Mouse (Mus musculus): ENCODE data around the gene Ap1m1. TPM values are rescaled to one million over a fixed set of nuclear protein-coding genes. Genes with fewer than 3 reads are reported as not detected.

Ap1m1 gene
- polyA plus RNA-seq, 1 experiment from 2014 or later = 57.0 TPM

Other genes starting within 250 kb of the Ap1m1 start
- gene Cyp4f18, start 230.4 kb upstream of the Ap1m1 start, polyA plus RNA-seq (2015; fragmentation: Nextera tagmentation; extraction: Ambion mirVana) = 3.2 and 4.3 TPM in 2 replicates
- not detected in 2 replicates for gene Olfr372, start 198.8 kb upstream of the Ap1m1 start, polyA plus RNA-seq (2015; fragmentation: Nextera tagmentation; extraction: Ambion mirVana)
- gene Olfr373, start 156.8 kb upstream of the Ap1m1 start, polyA plus RNA-seq (2015; fragmentation: Nextera tagmentation; extraction: Ambion mirVana) = not detected in 2 replicates
- 0.03 and 0.05 TPM in 2 replicates for gene Olfr374, start 133.0 kb upstream of the Ap1m1 start, polyA plus RNA-seq (2015; fragmentation: Nextera tagmentation; extraction: Ambion mirVana)
- gene Tpm4, start 105.0 kb upstream of the Ap1m1 start, polyA plus RNA-seq (2015; fragmentation: Nextera tagmentation; extraction: Ambion mirVana) = 80.7 and 82.6 TPM in 2 replicates
- 66.4 and 69.7 TPM in 2 replicates for gene Rab8a, start 78.8 kb upstream of the Ap1m1 start, polyA plus RNA-seq (2015; fragmentation: Nextera tagmentation; extraction: Ambion mirVana)
- 0.26 and 0.33 TPM in 2 replicates for gene Hsh2d, start 50.4 kb upstream of the Ap1m1 start, polyA plus RNA-seq (2015; fragmentation: Nextera tagmentation; extraction: Ambion mirVana)
- not detected in 2 replicates for gene Cib3, start 27.2 kb upstream of the Ap1m1 start, polyA plus RNA-seq (2015; fragmentation: Nextera tagmentation; extraction: Ambion mirVana)
- not detected in 2 replicates for gene Gm11034, start 26.4 kb upstream of the Ap1m1 start, polyA plus RNA-seq (2015; fragmentation: Nextera tagmentation; extraction: Ambion mirVana)
- 32.2 and 33.9 TPM in 2 replicates for gene Fam32a, start 20.3 kb upstream of the Ap1m1 start, polyA plus RNA-seq (2015; fragmentation: Nextera tagmentation; extraction: Ambion mirVana)
- 4.9 and 7.2 TPM in 2 replicates for gene Gm10282, start 65.2 kb downstream of the Ap1m1 start, polyA plus RNA-seq (2015; fragmentation: Nextera tagmentation; extraction: Ambion mirVana)
- gene Klf2, start 79.0 kb downstream of the Ap1m1 start, polyA plus RNA-seq (2015; fragmentation: Nextera tagmentation; extraction: Ambion mirVana) = 2.6 and 3.1 TPM in 2 replicates
- 19.4 and 19.8 TPM in 2 replicates for gene Eps15l1, start 181.4 kb downstream of the Ap1m1 start, polyA plus RNA-seq (2015; fragmentation: Nextera tagmentation; extraction: Ambion mirVana)
- gene Calr3, start 203.9 kb downstream of the Ap1m1 start, polyA plus RNA-seq (2015; fragmentation: Nextera tagmentation; extraction: Ambion mirVana) = 0.35 and 0.58 TPM in 2 replicates
- 2.9 and 3.4 TPM in 2 replicates for gene 1700030K09Rik, start 203.9 kb downstream of the Ap1m1 start, polyA plus RNA-seq (2015; fragmentation: Nextera tagmentation; extraction: Ambion mirVana)
- 19.1 and 20.5 TPM in 2 replicates for gene Cherp, start 235.2 kb downstream of the Ap1m1 start, polyA plus RNA-seq (2015; fragmentation: Nextera tagmentation; extraction: Ambion mirVana)

Data from liver, embryonic 15.5 days (tissue).